Mouse (Mus musculus): ENCODE measurements around the gene Ahnak. TPM values are rescaled to one million over a fixed set of nuclear protein-coding genes. Genes with fewer than 3 reads are reported as not detected.

Ahnak gene
- total and polyA plus RNA-seq, 3 experiments = 1.2 to 2.2 TPM; not detected in 1

GRCm38 (mm10) chr19:9040649-9041048 is 51.6 kb downstream of the Ahnak start:
- Histone ChIP-seq H3K4me1 (ENCODE audit: control insufficient read depth in 1 of 2, insufficient read depth in 2 of 2, low read length in 2 of 2) (peaks cover 10 to 41% of the 10 kb centered on the region in 2 experiments), H3K27ac (ENCODE audit: control insufficient read depth, low read depth, low read length) (no peak overlapping the region), H3K27me3 (ENCODE audit: control insufficient read depth in 1 of 2, insufficient read depth in 2 of 2, low read length in 2 of 2) (no peaks in the 10 kb centered on the region), H3K9me3 (replicated peaks; ENCODE audit: insufficient read depth, low read length) (no peaks in the 10 kb centered on the region), H3K9ac (ENCODE audit: control insufficient read depth, low read depth, low read length, poor library complexity, severe bottlenecking) (no peak overlapping the region), H3K79me2 (ENCODE audit: control insufficient read depth, insufficient read depth, low read length, poor library complexity) (no peaks in the 10 kb centered on the region), H3K4me3 (ENCODE audit: control insufficient read depth in 1 of 2, insufficient read depth in 1 of 2, low read depth in 2 of 2, low read length in 2 of 2) (no peak overlapping the region), H3K36me3 (ENCODE audit: control insufficient read depth in 1 of 2, insufficient read depth in 2 of 2, low read length in 2 of 2) (peaks cover 0 to 30% of the 10 kb centered on the region in 2 experiments; a peak in 2 of 4 replicates)
- no peak for DNase-seq (ENCODE audit: low read depth, low spot score)
- no peak for TF ChIP-seq SIN3A (IDR thresholded peaks at IDR 0.05; ENCODE audit: low read length)
- TF ChIP-seq E2F4 (IDR thresholded peaks at IDR 0.05; ENCODE audit: borderline replicate concordance, low read depth, low read length) = no peak
- TF ChIP-seq BHLHE40 (IDR thresholded peaks at IDR 0.05; ENCODE audit: borderline replicate concordance, low read depth, low read length) = no peak
- TF ChIP-seq ZNF384 (IDR thresholded peaks at IDR 0.05; ENCODE audit: low read depth, low read length) = no peak

- TF ChIP-seq KAT2A (conservative IDR thresholded peaks at IDR 0.05; ENCODE audit: low read depth, low read length) (no peak), ETS1 (IDR thresholded peaks at IDR 0.05; ENCODE audit: low read depth, low read length) (peak; percentile 35; the same call in 1 of the 2 replicates), SIN3A (IDR thresholded peaks at IDR 0.05; ENCODE audit: low read length) (0 out of 2 replicates have a peak, but pooled peaks have one; percentile 45), MEF2A (IDR thresholded peaks at IDR 0.05; ENCODE audit: extremely low read depth, insufficient replicate concordance, low read depth, low read length, poor library complexity, severe bottlenecking) (no peak), RCOR1 (IDR thresholded peaks at IDR 0.05; ENCODE audit: low read depth, low read length) (no peak), MAZ (IDR thresholded peaks at IDR 0.05; ENCODE audit: low read depth, low read length) (peak; percentile 64; the same call in 1 of the 2 replicates), TCF12 (IDR thresholded peaks at IDR 0.05; ENCODE audit: low read depth, low read length) (peak; percentile 57; the same call in 1 of the 2 replicates), HCFC1 (IDR thresholded peaks at IDR 0.05; ENCODE audit: low read depth, low read length) (0 out of 2 replicates have a peak, but pooled peaks have one; percentile 33), EP300 (IDR thresholded peaks at IDR 0.05; ENCODE audit: low read depth in 1 of 2, low read length in 2 of 2) (peak; percentile 30 to 59; a peak in 3 of 4 replicates)
- Histone ChIP-seq H3K9ac (ENCODE audit: control insufficient read depth, low read depth, low read length, poor library complexity, severe bottlenecking) (no peak overlapping the region), H3K36me3 (ENCODE audit: control insufficient read depth in 1 of 2, insufficient read depth in 2 of 2, low read length in 2 of 2) (peaks cover 0 to 30% of the 10 kb centered on the region in 2 experiments; a peak in 2 of 4 replicates), H3K27me3 (ENCODE audit: control insufficient read depth in 1 of 2, insufficient read depth in 2 of 2, low read length in 2 of 2) (no peaks in the 10 kb centered on the region), H3K4me1 (ENCODE audit: control insufficient read depth in 1 of 2, insufficient read depth in 2 of 2, low read length in 2 of 2) (peaks cover 10 to 41% of the 10 kb centered on the region in 2 experiments), H3K4me3 (ENCODE audit: control insufficient read depth in 1 of 2, insufficient read depth in 1 of 2, low read depth in 2 of 2, low read length in 2 of 2) (no peak overlapping the region), H3K27ac (ENCODE audit: control insufficient read depth, low read depth, low read length) (no peak overlapping the region), H3K79me2 (ENCODE audit: control insufficient read depth, insufficient read depth, low read length, poor library complexity) (no peaks in the 10 kb centered on the region), H3K9me3 (replicated peaks; ENCODE audit: insufficient read depth, low read length) (no peaks in the 10 kb centered on the region)
- peak; percentile 84 for DNase-seq (ENCODE audit: low read depth, low spot score)
Observed at GRCm38 (mm10) chr19:9041074-9041473, 52.0 kb downstream of the Ahnak start.

GRCm38 (mm10) chr19:9043123-9043522 is 54.0 kb downstream of the Ahnak start:
- Histone ChIP-seq H3K36me3 (ENCODE audit: control insufficient read depth in 1 of 2, insufficient read depth in 2 of 2, low read length in 2 of 2) (peaks cover 0 to 30% of the 10 kb centered on the region in 2 experiments; a peak in 2 of 4 replicates), H3K27ac (ENCODE audit: control insufficient read depth, low read depth, low read length) (no peak overlapping the region), H3K27me3 (ENCODE audit: control insufficient read depth in 1 of 2, insufficient read depth in 2 of 2, low read length in 2 of 2) (no peaks in the 10 kb centered on the region), H3K79me2 (ENCODE audit: control insufficient read depth, insufficient read depth, low read length, poor library complexity) (no peaks in the 10 kb centered on the region), H3K9ac (ENCODE audit: control insufficient read depth, low read depth, low read length, poor library complexity, severe bottlenecking) (no peak overlapping the region), H3K9me3 (replicated peaks; ENCODE audit: insufficient read depth, low read length) (no peaks in the 10 kb centered on the region), H3K4me1 (ENCODE audit: control insufficient read depth in 1 of 2, insufficient read depth in 2 of 2, low read length in 2 of 2) (peaks cover 10 to 41% of the 10 kb centered on the region in 2 experiments), H3K4me3 (ENCODE audit: control insufficient read depth in 1 of 2, insufficient read depth in 1 of 2, low read depth in 2 of 2, low read length in 2 of 2) (no peak overlapping the region)
- no peak for DNase-seq (ENCODE audit: low read depth, low spot score)
- TF ChIP-seq ZC3H11A (IDR thresholded peaks at IDR 0.05; ENCODE audit: low read depth, low read length) = no peak

Measured in MEL (cell line).